16 mouse cellular contexts compared by ENCODE assay signal in genomic region chr2:128182751-128183150, GRCm38 (mm10).
"Had no signal": no experiment of that assay in that cellular context is flagged by ENCODE, and none has a peak within 500 bp of the region (broad histone marks: within the 10 kb centered on the region; RNA-seq: fewer than 3 reads in every experiment).

No protein-coding gene starts in this region.

- DNase-seq: heart, postnatal 10 days; heart, postnatal 14 days; heart, postnatal 36 days; heart, postnatal 4 days; kidney, adult 11 months; kidney, adult 18-20 months; kidney, adult 2 months; kidney, adult 8-10 months; kidney, adult 9 months; kidney, postnatal 10 days; kidney, postnatal 14 days; kidney, postnatal 25 days; kidney, postnatal 36 days; kidney, postnatal 4 days; layer of hippocampus, adult 9-11 months; layer of hippocampus, postnatal 36 days had no signal
